Mouse (Mus musculus): Measurements from ENCODE around the gene Anks1b. TPM values are rescaled to one million over a fixed set of nuclear protein-coding genes. Genes with fewer than 3 reads are reported as not detected.

The Anks1b gene
- polyA plus RNA-seq, 1 experiment = 0.19 TPM

- 67% methylated on average over 1 of the region's 1 CpGs for WGBS
These were observed 482.9 kb downstream of the Anks1b start for GRCm38 (mm10) chr10:90356258-90356657.

GRCm38 (mm10) chr10:90357169-90357907, 484.0 kb downstream of the Anks1b start:
- Histone ChIP-seq H3K27ac (ENCODE audit: insufficient read depth, low read length) (no peak overlapping the region), H3K4me3 (ENCODE audit: extremely low read depth, insufficient read depth, insufficient read length) (no peak overlapping the region), H3K27me3 (ENCODE audit: control insufficient read depth, insufficient read depth, low read length) (no peaks in the 10 kb centered on the region), H3K36me3 (ENCODE audit: control insufficient read depth, insufficient read depth, low read length) (no peaks in the 10 kb centered on the region), H3K4me1 (ENCODE audit: control insufficient read depth, insufficient read depth, insufficient read length) (no peaks in the 10 kb centered on the region)
- no peak for DNase-seq (ENCODE audit: low read depth in 1 of 2, low spot score in 2 of 2)
- TF ChIP-seq CTCF (IDR thresholded peaks at IDR 0.05; ENCODE audit: extremely low read depth, insufficient read depth, insufficient read length, insufficient replicate concordance) = no peak
- TF ChIP-seq POLR2A (IDR thresholded peaks at IDR 0.05; ENCODE audit: low read depth, low read length) = no peak
- 77% methylated on average over 1 of the region's 1 CpGs for WGBS

More at GRCm38 (mm10) chr10:90356258-90356657, 482.9 kb downstream of the Anks1b start:
- Histone ChIP-seq H3K4me3 (ENCODE audit: extremely low read depth, insufficient read depth, insufficient read length) (no peak overlapping the region), H3K4me1 (ENCODE audit: control insufficient read depth, insufficient read depth, insufficient read length) (no peaks in the 10 kb centered on the region), H3K27me3 (ENCODE audit: control insufficient read depth, insufficient read depth, low read length) (no peaks in the 10 kb centered on the region), H3K36me3 (ENCODE audit: control insufficient read depth, insufficient read depth, low read length) (no peaks in the 10 kb centered on the region), H3K27ac (ENCODE audit: insufficient read depth, low read length) (no peak overlapping the region)
- TF ChIP-seq CTCF (IDR thresholded peaks at IDR 0.05; ENCODE audit: extremely low read depth, insufficient read depth, insufficient read length, insufficient replicate concordance) = no peak
- TF ChIP-seq POLR2A (IDR thresholded peaks at IDR 0.05; ENCODE audit: low read depth, low read length) = no peak
- DNase-seq (ENCODE audit: low read depth in 1 of 2, low spot score in 2 of 2) = no peak

- TF ChIP-seq POLR2A (IDR thresholded peaks at IDR 0.05; ENCODE audit: low read depth, low read length) (no peak), CTCF (IDR thresholded peaks at IDR 0.05; ENCODE audit: extremely low read depth, insufficient read depth, insufficient read length, insufficient replicate concordance) (no peak)
- DNase-seq (ENCODE audit: low read depth in 1 of 2, low spot score in 2 of 2) = no peak
- WGBS = 88% methylated on average over 7 of the region's 7 CpGs
- Histone ChIP-seq H3K27ac (ENCODE audit: insufficient read depth, low read length) (no peak overlapping the region), H3K4me3 (ENCODE audit: extremely low read depth, insufficient read depth, insufficient read length) (no peak overlapping the region), H3K4me1 (ENCODE audit: control insufficient read depth, insufficient read depth, insufficient read length) (no peaks in the 10 kb centered on the region), H3K27me3 (ENCODE audit: control insufficient read depth, insufficient read depth, low read length) (no peaks in the 10 kb centered on the region), H3K36me3 (ENCODE audit: control insufficient read depth, insufficient read depth, low read length) (no peaks in the 10 kb centered on the region)
These were observed 495.7 kb downstream of the Anks1b start for GRCm38 (mm10) chr10:90369015-90369414.

DNA sequence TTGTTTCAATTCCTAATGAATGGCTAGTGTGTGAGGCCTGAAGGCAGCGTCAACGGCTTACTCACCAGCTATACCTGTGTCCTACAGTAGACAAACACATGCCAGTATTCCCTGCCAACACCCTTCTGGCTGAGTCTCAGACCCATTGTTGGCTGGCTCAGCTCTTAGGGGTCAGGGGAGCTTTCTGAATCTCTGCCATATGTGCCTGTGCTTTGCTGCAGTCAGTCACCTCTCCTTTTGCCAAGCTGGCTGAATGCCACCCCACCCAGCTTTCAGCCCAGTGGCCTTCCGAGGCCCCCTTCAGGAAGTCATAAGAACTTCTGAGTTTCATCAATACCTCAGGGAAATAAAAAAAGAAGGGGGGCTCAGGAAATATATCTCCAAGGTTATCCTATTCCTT, 497.4 kb downstream of the Anks1b start:
- WGBS = 81% methylated on average over 3 of the region's 3 CpGs
- TF ChIP-seq CTCF (IDR thresholded peaks at IDR 0.05; ENCODE audit: extremely low read depth, insufficient read depth, insufficient read length, insufficient replicate concordance) (no peak), POLR2A (IDR thresholded peaks at IDR 0.05; ENCODE audit: low read depth, low read length) (no peak)

GRCm38 (mm10) chr10:90373469-90373868, 500.2 kb downstream of the Anks1b start:
- Histone ChIP-seq H3K4me3 (ENCODE audit: extremely low read depth, insufficient read depth, insufficient read length) (no peak overlapping the region), H3K4me1 (ENCODE audit: control insufficient read depth, insufficient read depth, insufficient read length) (no peaks in the 10 kb centered on the region), H3K27ac (ENCODE audit: insufficient read depth, low read length) (no peak overlapping the region), H3K27me3 (ENCODE audit: control insufficient read depth, insufficient read depth, low read length) (no peaks in the 10 kb centered on the region), H3K36me3 (ENCODE audit: control insufficient read depth, insufficient read depth, low read length) (no peaks in the 10 kb centered on the region)
- 16% methylated on average over 4 of the region's 4 CpGs for WGBS
- no peak for TF ChIP-seq CTCF (IDR thresholded peaks at IDR 0.05; ENCODE audit: extremely low read depth, insufficient read depth, insufficient read length, insufficient replicate concordance)
- TF ChIP-seq POLR2A (IDR thresholded peaks at IDR 0.05; ENCODE audit: low read depth, low read length) = no peak
- DNase-seq (ENCODE audit: low read depth in 1 of 2, low spot score in 2 of 2) = no peak

More for the DNA sequence above, 497.4 kb downstream of the Anks1b start:
- H3K4me3 ChIP-seq (ENCODE audit: extremely low read depth, insufficient read depth, insufficient read length) = no peak overlapping the region
- H3K27ac ChIP-seq (ENCODE audit: insufficient read depth, low read length) = no peak overlapping the region
- no peaks in the 10 kb centered on the region for H3K36me3 ChIP-seq (ENCODE audit: control insufficient read depth, insufficient read depth, low read length)
- no peak for DNase-seq (ENCODE audit: low read depth in 1 of 2, low spot score in 2 of 2)
- H3K27me3 ChIP-seq (ENCODE audit: control insufficient read depth, insufficient read depth, low read length) = no peaks in the 10 kb centered on the region
- H3K4me1 ChIP-seq (ENCODE audit: control insufficient read depth, insufficient read depth, insufficient read length) = no peaks in the 10 kb centered on the region

GRCm38 (mm10) chr10:90376605-90377004, 503.3 kb downstream of the Anks1b start:
- H3K27me3 ChIP-seq (ENCODE audit: control insufficient read depth, insufficient read depth, low read length) = no peaks in the 10 kb centered on the region

DNA sequence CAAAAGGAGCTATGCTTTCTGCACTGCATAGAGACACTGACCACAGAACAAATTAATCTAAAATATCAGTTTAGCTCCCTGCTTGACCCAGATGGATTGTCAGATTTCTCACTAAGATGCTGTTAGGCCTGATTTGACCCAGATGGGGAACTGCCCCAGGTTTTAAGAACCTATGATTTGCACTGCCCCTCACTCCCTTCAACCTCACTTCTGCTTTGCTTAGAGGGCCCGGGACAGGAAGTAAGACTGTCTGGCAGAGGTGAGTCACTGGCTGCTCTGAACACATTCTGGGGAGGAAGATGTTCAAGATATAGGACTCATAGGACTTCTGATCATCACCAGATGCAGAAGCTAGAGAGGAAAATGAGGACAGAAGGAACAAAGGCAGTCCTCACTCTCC, 506.8 kb downstream of the Anks1b start:
- H3K27me3 ChIP-seq (ENCODE audit: control insufficient read depth, insufficient read depth, low read length) = no peaks in the 10 kb centered on the region
- no peak overlapping the region for H3K4me3 ChIP-seq (ENCODE audit: extremely low read depth, insufficient read depth, insufficient read length)
- H3K27ac ChIP-seq (ENCODE audit: insufficient read depth, low read length) = no peak overlapping the region
- TF ChIP-seq CTCF (IDR thresholded peaks at IDR 0.05; ENCODE audit: extremely low read depth, insufficient read depth, insufficient read length, insufficient replicate concordance) (no peak), POLR2A (IDR thresholded peaks at IDR 0.05; ENCODE audit: low read depth, low read length) (no peak)
- H3K4me1 ChIP-seq (ENCODE audit: control insufficient read depth, insufficient read depth, insufficient read length) = no peaks in the 10 kb centered on the region
- no peaks in the 10 kb centered on the region for H3K36me3 ChIP-seq (ENCODE audit: control insufficient read depth, insufficient read depth, low read length)
- WGBS = 9% methylated on average over 1 of the region's 1 CpGs
- DNase-seq (ENCODE audit: low read depth in 1 of 2, low spot score in 2 of 2) = no peak

More at GRCm38 (mm10) chr10:90376605-90377004, 503.3 kb downstream of the Anks1b start:
- Histone ChIP-seq H3K27ac (ENCODE audit: insufficient read depth, low read length) (no peak overlapping the region), H3K4me1 (ENCODE audit: control insufficient read depth, insufficient read depth, insufficient read length) (no peaks in the 10 kb centered on the region), H3K36me3 (ENCODE audit: control insufficient read depth, insufficient read depth, low read length) (no peaks in the 10 kb centered on the region), H3K4me3 (ENCODE audit: extremely low read depth, insufficient read depth, insufficient read length) (no peak overlapping the region)
- TF ChIP-seq CTCF (IDR thresholded peaks at IDR 0.05; ENCODE audit: extremely low read depth, insufficient read depth, insufficient read length, insufficient replicate concordance) (no peak), POLR2A (IDR thresholded peaks at IDR 0.05; ENCODE audit: low read depth, low read length) (no peak)
- no peak for DNase-seq (ENCODE audit: low read depth in 1 of 2, low spot score in 2 of 2)
- 54% methylated on average over 1 of the region's 1 CpGs for WGBS
